Mouse (Mus musculus) telencephalon, adult 2 months (tissue): ENCODE results near the gene Erich3.
A peak's percentile ranks its signal among the peaks of the same experiment; 100 is the strongest.

Experiments used
- DNase-seq: peaks from one replicate; pipeline ENCODE4 v3.0.0-alpha.2; 2011; ENCODE audit warnings: low read depth, low spot score

Gene Erich3

DNA sequence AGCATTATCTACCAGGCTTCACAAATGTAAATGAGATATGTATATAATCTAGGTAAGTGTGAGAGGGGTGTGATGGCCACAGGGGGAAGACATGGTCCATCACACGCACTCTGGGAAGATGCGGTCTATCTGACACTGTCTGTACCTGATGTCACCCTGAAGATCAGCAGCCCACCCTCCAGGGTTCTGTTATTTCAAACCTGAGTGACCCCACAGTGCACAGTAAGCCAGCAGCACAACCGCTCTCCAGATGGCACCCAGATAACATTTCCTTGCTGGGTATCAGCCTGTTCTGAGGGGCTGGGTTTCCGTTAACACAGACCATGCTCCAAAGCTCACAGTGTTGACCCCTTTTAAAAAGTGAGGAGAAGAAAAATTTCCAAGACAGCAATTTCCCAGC, 102.7 kb downstream of the Erich3 start:
- no peak for DNase-seq

DNA sequence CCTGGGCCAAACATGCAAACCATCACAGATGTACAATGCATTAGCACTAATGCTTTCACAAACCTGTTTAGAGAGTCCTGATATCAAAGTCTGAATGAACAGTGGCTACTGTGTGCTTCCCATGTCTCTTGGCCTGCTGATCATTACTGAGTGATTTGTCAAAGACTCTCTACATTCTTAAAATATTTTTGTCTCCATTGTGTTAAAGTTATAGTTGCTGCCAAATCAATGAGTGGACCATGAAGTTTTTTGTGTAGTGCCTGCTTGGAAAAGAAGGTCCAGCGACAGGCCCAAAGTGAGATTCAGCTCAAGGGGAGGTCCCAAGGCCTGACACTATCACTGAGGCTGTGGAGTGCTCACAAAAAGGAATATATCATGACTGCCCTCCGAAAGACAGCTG, 108.0 kb downstream of the Erich3 start:
- DNase-seq, result no peak

DNA sequence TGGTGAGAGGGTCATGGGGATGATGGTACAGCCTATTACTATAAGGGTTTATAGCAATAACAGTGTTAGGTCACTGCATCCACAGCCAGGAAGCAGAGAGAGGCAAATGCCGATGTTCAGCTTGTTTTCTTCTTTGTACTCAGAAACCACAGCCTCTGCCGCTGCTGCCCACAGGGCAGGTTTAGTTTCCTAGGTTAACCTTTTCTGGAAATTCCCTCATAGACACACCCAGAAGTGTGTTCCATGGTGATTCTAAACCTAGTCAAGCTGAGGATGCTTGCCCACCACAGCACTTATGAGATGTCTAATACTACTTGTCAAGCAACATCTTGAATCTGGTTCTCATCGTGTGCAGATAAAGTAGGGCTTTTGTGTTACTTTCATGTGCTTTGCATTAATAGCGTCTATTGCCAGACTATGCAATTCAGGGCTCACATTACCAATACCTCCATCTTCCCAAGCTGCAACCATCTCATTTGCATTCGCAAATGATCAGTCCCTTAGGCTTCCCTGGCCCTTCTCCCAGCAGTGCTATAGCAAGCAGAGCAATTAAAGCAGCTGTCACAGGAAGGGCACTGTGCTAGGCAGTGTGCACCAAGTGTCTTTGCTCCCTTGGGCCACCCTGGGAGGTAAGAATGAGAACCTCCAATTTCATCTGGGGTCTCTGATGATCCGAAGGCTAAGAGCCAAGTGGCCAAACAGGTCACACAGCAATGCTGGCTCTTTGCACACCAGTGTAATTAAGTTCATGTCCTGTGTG, 115.4 kb downstream of the Erich3 start:
- DNase-seq, result no peak

DNA sequence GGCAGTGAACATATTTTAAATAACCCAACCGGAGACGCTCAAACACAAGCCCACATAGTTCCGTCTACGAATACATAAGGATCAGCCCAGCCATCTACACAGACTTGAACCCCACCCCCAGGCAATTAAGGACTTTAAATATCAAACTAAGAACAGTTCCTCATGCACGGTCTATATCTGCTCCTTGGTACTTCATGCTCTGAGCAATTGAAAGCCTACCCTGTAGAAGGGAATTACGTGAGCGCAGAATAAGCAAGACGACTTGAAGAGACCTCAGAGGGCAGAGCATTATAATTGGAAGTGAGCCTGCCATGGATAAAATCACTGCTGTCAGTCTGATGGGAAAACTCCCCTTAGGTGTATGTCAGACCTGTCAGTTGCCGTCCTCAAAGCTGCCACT, 122.7 kb downstream of the Erich3 start:
- no peak for DNase-seq

DNA sequence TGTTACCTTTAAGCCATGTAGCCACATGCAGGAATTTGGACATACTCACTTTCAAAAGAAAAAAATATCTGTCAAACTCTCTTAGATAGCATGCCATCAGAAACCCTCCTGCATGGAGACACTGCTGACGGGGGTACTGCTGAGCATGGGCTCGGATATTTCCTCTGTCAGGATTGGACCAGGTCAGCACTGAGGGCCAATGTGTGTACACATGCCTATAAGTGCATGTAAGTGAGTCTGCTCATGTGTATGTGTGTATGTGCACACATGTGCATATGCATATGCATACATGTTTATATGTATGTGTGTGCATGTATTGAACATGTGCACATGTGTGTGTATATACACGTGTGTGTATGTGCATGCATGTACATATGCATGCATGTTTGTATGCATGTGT, 124.0 kb downstream of the Erich3 start:
- no peak for DNase-seq

DNA sequence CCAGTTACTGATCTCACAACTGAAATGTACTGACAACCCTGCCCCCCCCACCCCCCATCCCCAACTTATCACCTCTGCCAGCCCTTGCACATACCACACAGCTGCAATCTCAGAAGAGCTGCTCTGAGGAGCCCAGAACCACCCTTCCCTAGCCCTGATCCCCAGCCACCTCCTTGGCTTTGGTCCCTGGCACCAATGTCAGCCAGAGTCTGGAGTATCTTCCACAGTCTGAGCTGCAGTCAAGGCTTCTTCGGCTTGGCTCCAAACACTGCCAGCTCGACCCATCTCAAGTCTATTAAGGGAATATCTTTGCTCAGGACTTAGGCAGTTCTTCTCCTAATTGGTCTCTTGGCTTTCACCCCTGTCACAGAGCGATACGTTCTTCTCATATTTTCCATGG, 129.9 kb downstream of the Erich3 start:
- DNase-seq, result no peak

DNA sequence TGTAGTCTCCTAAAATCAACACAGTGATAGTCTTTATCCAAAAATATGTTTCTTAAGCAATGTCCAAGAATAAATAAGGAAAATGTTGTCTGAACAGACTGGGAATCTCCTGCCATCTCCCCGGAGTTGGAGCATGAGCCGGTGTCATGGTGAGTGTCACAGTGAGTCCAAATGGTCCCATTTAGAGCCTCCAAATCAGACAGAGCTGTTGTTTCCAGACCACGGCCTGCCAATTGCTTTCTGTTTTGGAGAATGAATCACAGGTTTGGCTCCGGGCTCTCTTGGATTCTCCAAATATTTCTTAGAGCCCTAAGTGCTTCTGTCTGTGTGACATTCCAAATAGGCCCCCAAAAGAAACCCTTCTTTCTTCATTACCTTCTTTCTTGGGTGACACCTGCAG, 135.1 kb downstream of the Erich3 start:
- DNase-seq, result no peak

DNA sequence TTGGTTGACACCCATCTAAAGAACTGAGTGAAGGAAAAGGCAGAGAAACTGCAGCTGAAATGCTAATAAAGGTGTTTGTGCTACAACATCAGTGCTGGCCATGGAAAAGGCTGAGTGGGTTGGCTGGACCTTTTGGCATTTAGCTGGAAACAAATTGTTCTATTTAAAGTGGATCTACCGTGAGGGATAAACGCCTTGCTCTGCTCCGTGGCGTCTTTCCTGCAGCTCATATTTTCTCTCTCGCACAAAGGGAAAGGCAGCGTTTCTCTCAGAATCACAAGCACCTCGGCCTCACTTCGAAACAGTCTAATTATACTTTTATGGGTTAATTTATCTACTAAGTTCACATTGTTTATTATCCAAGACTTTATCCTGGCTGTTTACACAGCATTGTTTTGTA, 136.8 kb downstream of the Erich3 start:
- DNase-seq, result no peak

DNA sequence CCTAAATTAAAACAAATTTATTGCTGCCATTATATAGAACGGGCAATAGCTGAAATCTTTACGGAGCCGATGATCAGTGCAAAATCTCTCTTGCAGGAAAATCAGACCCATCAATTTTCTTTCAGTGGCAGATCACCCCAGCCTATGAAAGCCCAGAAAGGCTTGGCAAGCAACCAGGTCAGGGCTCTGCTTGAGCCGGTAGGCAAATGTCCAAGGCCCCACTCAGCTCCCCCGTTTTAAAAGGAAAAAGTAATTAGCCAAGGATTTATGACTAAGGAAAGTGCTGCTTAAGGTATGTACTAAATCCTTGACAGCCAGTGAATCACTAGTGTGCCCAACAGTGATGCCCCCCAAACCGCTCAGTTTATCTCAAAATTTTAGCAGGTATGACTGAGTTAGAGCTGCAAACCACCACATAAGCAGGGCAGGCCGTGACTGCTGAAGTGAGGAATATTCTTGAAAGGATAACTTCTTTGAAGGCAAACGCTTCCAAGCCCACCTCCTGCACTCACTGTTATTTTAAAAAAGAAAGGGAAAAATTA, 137.3 kb downstream of the Erich3 start:
- no peak for DNase-seq

DNA sequence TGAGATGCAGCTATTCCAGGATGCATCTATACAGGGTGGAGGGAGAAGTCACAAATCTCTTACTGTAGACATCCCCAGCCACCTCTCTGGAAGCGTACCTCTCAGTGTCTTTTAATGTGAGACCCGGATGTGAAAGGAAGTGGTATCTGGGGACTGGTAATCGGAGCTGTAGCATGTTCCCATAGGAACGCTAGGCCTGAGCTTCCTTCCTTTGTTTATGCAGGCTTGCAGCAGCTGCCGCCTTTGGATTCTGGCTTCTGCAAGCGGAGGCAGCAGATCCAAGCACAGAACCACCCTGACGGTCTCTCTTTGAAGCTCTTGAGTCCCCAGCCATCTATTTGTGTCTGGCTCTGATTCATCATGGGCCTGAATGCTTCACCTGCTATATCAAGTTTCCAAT, 143.0 kb downstream of the Erich3 start:
- peak; percentile 85 for DNase-seq

DNA sequence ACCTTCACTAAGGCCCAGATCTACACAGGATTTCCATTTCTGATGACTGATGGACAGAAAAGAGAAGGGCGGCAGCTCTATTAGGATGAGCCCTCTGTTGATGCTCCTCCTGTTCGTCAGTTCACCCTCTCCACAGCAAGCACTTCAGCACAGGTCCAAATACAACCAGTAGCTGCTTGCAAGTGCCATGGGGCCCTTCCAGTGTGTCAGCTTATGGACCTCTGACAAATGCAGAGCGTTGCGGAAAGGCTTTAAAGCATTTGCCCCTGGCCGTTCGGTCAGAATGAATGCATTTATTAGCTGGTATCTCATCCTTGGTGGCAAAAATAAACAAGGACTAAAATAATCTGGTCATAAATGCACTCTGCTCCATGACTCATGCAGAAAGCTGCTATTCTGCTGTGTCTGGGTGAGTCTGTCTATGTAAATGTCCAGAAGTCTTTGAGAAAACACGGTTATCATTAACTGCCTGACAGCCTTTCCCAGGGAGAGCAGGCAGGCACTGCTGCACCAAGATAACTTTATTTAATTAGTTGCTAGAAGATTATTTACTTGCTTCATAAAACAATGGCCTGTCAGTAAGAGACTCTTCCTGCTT, 146.7 kb downstream of the Erich3 start:
- no peak for DNase-seq

DNA sequence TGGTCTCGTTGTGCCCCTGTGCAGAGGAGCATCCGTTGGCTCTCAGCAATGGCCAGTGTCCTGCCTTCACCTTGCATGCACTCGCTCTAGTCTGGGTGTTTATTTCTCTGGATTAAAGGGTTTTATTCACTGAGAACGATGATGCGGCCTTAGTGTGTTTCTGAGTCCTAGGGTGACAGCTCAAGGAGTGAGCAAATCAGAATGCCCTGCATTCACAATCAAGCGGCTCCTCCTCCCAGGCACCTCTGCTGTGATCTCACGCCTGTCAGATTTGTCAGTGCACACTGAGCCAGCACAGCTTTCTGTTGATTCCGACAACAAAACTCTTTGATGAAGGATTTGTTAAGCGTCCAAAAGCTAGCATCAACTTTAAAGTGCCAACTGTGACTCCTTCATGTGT, 147.6 kb downstream of the Erich3 start:
- no peak for DNase-seq

DNA sequence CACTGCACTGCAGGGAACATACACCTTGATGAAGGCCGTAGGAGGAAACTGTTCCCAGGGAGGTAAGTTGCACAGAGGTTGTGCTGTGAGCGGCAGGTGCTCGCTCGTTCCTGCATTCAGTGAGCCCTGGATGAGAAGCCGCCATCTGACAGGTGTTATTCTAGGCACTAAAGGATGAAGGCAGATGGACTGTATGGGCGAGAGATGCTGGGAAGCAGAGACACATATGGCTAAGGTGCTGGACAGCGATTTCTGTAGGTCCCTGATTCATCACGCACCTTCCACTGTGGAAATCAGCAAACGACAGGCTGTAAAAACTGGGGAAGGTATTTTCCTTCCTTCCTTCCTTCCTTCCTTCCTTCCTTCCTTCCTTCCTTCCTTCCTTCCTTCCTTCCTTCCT, 148.2 kb downstream of the Erich3 start:
- DNase-seq, result no peak

DNA sequence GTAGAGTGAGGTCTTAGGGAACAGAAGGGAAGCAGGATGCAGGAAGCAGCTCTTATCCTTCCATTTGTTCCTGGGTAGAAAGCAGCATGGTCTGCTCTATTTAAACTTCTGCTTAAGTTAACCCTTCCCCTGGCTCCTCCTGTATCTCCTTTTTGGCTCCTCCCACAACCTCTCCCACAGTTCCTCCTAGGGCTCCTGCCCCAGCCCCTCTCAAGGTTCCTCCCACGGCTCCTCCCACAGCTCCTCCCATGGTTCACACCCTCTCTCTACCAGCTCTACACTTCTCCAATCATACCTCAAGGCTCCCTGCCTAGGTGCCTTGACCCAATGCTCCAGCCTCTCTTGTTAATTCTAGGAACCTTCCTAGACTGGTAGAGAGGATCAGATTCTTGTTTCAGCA, 149.2 kb downstream of the Erich3 start:
- no peak for DNase-seq

DNA sequence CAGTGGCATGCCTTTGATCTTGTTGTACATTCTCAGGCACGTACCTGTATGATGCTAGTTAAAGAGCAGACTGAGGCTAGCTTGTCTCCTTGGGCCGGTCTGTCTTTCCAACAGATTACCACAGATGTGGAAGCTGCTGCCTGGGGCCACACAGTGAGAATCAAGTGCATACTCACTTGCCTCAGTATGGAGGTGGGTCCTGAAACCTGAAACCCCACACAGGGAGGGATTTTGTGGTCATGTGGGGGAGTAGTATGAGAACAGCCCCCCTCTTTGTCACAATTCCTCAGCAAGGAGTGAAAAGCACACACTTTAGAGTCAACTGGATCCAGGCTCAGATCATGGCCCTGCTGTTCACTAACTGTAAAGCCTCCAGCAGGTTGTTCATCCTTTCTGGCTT, 151.9 kb downstream of the Erich3 start:
- DNase-seq, result no peak

DNA sequence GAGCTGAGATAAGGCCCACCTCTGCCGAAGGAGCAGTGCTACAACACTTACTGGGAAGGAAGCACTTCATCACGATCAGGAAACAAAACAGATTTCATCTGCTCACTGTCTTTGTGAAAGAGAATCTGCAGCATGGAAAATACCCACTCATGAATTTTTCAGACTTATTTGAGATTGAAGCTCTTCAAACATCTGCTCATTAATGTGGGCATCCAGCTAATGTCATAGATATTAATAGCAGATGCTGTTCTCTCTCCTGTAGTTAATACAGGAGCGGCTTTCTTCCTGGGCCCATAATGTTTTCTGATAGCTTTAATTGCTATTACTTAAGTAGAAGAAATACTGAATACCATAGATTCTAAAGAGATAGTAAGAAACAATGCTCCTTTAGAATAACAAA, 152.6 kb downstream of the Erich3 start:
- DNase-seq, result no peak

DNA sequence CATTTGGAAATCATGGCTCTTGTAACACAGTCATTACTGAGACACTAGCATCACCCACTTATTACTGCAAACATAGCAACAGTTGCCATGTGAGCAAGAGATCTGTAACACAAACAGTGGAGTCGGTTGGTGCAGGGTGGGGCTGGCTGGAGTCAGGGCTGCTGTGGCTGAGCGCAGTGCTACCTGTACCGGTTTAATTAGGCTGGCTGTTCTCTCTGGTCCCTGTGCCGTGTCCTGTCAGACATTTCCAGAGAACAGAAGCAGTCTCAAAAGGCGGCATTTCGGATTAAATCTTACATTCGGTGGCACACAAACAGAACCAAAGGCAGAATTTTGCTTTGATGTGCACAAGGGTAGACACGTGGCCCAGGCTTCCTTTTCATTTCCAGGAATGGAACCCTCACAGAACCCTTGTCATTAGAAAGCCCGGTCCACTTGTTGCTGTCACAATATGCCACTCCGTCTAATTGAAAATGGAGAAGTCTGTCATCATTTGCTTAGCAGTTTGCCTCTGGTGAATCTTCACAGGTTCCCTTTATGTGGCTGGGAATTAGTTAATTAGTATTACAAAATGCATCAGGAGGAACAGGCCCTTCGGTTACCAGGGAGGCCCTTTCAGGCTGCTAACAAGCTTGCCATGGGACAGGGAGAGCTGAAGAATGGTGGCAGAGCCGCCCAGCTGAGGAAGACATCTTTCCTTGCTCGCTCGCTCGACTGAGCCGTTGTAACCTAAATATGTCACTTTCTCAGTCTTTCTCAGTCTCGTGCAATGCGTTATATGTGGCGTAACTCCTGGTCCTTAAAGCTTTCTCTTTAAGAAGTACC, 153.4 kb downstream of the Erich3 start:
- DNase-seq, result no peak
